Mouse (Mus musculus) splenic B cell, adult 2 months (primary cell): ENCODE data around the gene Muc4.

Experiments
- DNase-seq: peaks from one replicate; pipeline ENCODE4 v3.0.0-alpha.2; 2011; ENCODE audit warnings: low read depth, low spot score
- H3K27me3 ChIP-seq: 2 replicates; pipeline ENCODE4 v1.6.1; 2012; ENCODE audit warnings: mild to moderate bottlenecking, low read length, moderate library complexity, mixed read lengths; ENCODE audit not compliant: control insufficient read depth, poor library complexity, insufficient read depth, severe bottlenecking
- H3K36me3 ChIP-seq: 2 replicates; pipeline ENCODE4 v1.6.1; 2012; ENCODE audit warnings: mild to moderate bottlenecking, low read length, moderate library complexity, mixed read lengths; ENCODE audit not compliant: control insufficient read depth, poor library complexity, insufficient read depth, severe bottlenecking

The Muc4 gene

DNA sequence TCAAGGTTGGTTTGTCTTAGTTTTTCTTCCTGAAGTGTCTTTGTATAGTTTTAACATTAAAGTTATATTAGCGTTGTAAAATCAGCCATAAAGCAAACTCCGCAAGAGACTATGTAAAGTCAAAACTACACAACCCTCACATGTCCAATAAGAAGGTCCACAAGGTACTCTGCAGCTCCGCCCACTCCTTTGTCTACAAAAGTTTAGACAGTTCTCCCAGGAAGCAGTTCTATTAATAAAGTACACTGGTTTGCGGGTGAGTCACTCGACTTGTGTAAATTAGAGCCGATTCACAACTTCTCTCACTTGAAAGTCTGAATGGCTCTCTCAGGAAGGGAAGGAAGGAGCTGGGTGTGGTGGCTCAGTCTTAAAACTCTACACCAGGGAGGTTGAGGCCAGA is 10.2 kb downstream of the Muc4 start:
- no peak for DNase-seq
- H3K27me3 ChIP-seq, result no peaks in the 10 kb centered on the region
- H3K36me3 ChIP-seq, result no peaks in the 10 kb centered on the region

DNA sequence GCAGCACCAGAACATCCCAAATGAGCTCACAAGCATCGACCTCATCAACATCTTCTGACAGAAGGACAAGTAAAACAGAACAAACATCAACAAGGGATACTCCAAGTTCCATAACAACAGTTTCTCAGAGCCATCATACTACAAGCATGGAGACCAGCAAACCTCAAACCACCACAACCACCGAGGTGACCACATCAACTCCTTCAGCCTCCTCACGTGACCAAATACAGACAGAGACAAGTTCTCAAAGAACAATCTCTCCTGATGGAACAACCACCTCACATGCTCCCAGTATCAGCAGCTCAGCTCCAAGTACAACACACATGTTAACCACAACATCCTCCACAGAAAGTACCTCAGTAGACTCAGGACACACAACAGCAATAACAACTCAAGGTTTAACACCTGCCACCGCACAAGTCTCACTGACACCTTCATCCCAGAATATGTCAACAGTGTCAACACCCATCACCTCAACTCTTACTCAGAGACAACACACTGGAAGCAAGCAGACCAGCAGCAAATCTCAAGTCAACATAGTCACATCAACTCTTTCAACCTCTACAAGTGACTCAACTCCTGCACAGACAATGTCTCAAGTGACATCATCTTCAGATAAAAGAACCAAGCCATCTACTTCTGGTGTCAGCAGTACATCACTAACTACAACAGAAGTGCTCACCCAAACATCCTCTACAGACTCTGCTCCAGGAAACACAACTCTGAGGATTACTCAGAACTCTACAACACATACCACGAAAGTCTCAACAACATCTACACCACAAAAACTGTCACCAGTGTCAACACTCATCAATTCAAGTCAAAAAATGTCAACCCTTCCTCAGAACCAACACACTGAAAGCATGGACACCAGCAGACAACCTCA is 14.8 kb downstream of the Muc4 start:
- no peak for DNase-seq

GRCm38 (mm10) chr16:32764550-32764949 is 28.9 kb downstream of the Muc4 start:
- no peaks in the 10 kb centered on the region for H3K36me3 ChIP-seq
- no peak for DNase-seq
- no peaks in the 10 kb centered on the region for H3K27me3 ChIP-seq

More for the DNA sequence above, 14.8 kb downstream of the Muc4 start:
- H3K27me3 ChIP-seq, result no peaks in the 10 kb centered on the region
- no peaks in the 10 kb centered on the region for H3K36me3 ChIP-seq

DNA sequence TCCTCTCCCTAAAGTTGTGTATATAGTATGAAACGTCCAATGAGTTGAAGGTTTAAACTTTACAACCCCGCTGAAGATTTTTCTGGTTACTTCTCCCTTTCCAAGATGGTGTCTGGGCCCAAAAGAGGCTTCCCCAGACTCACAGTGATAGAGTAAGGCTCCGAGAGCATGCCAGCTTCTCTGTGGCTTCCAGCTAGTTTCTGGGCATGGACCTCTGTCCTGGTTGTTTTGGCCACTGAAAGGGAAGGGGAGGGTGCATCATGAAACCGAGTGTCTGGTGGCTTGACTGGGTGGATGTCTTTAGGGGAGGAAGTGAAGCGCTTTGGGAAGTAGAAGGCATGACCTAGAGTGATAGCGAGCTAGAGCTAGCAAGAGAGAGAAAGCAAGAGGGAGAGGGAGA is 29.3 kb downstream of the Muc4 start:
- Histone ChIP-seq H3K27me3 (no peaks in the 10 kb centered on the region), H3K36me3 (no peaks in the 10 kb centered on the region)
- DNase-seq, result no peak

- Histone ChIP-seq H3K27me3 (no peaks in the 10 kb centered on the region), H3K36me3 (no peaks in the 10 kb centered on the region)
- no peak for DNase-seq
Observed at GRCm38 (mm10) chr16:32766904-32767303, 31.2 kb downstream of the Muc4 start.

- Histone ChIP-seq H3K27me3 (no peaks in the 10 kb centered on the region), H3K36me3 (no peaks in the 10 kb centered on the region)
- DNase-seq, result no peak
Observed at GRCm38 (mm10) chr16:32776676-32777075, 41.0 kb downstream of the Muc4 start.

GRCm38 (mm10) chr16:32778956-32779355 is 43.3 kb downstream of the Muc4 start:
- DNase-seq, result no peak
- no peaks in the 10 kb centered on the region for H3K36me3 ChIP-seq

GRCm38 (mm10) chr16:32783324-32784062 is 47.8 kb downstream of the Muc4 start:
- no peak for DNase-seq
- no peaks in the 10 kb centered on the region for H3K27me3 ChIP-seq
- H3K36me3 ChIP-seq, result no peaks in the 10 kb centered on the region

More at GRCm38 (mm10) chr16:32778956-32779355, 43.3 kb downstream of the Muc4 start:
- H3K27me3 ChIP-seq, result no peaks in the 10 kb centered on the region

- no peak for DNase-seq
- Histone ChIP-seq H3K36me3 (no peaks in the 10 kb centered on the region), H3K27me3 (no peaks in the 10 kb centered on the region)
Observed at GRCm38 (mm10) chr16:32784840-32785239, 49.2 kb downstream of the Muc4 start.

DNA sequence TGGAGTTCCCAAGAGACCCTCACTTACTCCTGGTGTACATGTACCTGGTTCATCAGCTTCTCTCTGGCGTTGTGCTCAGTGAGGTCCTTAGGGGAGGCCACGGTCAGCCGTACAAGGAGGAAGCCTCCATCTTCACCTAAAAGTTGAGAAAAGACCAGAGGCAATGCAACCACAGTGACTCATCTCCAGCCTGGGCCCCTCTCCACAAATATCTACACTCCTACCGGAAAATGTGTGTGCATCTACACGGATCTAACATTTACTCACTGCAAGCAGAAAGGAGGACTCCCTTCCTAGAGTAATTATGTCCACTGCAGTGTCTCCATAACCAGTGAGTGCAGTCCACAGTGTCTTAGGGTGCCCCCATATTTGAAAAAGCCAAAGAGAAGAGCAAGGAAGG is 54.4 kb downstream of the Muc4 start:
- no peaks in the 10 kb centered on the region for H3K36me3 ChIP-seq
- H3K27me3 ChIP-seq, result no peaks in the 10 kb centered on the region
- DNase-seq, result no peak

- DNase-seq, result no peak
- H3K27me3 ChIP-seq, result no peaks in the 10 kb centered on the region
- no peaks in the 10 kb centered on the region for H3K36me3 ChIP-seq
Observed at GRCm38 (mm10) chr16:32795177-32795576, 59.5 kb downstream of the Muc4 start.

DNA sequence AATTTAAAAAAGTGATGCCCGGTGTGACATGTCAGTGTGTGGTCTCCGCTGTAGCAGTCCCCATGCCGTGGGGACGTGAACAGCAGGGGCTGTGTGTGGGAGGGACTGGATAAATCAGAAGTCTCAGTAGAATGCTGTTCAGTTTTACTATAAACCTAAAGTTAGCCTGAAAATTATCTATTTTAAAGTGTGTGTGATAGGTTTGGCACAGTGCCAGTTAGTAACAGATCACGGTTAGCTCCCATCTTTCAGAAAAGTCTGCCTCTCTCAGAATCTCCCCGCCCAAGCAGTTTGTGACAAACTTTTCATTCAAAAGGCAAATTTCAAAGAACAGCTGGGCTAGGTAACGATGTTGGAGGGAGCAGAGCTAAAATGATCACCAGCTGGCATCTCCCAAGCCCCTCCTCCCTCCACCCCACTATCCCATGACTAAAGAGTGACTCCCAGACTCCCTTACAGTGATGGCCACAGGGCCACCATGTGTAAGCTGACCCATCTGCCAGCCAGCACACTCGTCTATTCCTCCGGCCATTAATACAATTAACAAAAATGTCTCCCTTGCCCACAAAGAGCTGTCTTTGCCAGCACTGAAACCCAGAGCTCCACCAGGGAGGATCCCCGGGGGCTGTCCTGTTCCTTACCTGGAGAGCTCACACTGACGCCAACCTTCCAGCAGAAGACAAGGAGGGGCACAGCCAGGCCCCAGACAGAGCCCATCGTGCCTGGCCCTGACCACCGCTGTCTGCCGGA is 61.2 kb downstream of the Muc4 start:
- DNase-seq, result no peak
- H3K27me3 ChIP-seq, result no peaks in the 10 kb centered on the region
- no peaks in the 10 kb centered on the region for H3K36me3 ChIP-seq

- no peak for DNase-seq
- no peaks in the 10 kb centered on the region for H3K36me3 ChIP-seq
- no peaks in the 10 kb centered on the region for H3K27me3 ChIP-seq
Observed at GRCm38 (mm10) chr16:32797426-32797689, 61.7 kb downstream of the Muc4 start, which contains the start of gene Muc20. Gene Muc20, minus strand, starts transcription at chr16:32797435.

DNA sequence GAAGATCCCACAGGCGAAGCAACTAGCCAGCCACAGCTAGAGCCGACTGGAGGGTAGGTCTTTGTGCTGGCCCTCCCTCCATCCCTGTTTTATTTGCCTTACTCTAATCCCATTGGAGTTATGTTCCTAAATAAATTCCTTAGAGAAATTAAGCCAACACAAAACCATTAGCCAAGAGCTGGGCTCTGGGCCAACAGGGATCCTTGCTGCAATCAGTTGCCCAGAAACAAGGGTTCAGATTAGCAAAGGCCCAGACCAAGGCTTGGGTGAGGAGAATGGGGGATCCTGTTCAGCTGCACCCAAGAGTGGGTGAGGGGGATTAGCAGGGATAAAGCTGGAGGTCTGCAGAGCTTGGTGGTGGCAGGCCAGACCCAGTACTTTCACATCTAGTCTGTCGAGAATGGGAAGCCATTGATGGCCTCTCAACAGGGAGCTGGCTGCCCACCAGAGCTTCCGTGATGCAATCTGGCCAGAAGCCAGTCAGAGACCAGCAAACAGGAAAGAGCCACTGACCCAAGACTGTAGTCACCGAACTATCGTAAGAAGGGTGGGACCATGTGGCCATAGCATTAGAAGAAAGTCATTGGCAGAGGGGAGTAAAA is 67.7 kb downstream of the Muc4 start:
- no peaks in the 10 kb centered on the region for H3K36me3 ChIP-seq
- no peak for DNase-seq
- H3K27me3 ChIP-seq, result no peaks in the 10 kb centered on the region
